Mouse (Mus musculus): ENCODE data around the gene Anks6. TPM values are rescaled to one million over a fixed set of nuclear protein-coding genes. Genes with fewer than 3 reads are reported as not detected.

The Anks6 gene
- total and polyA plus RNA-seq, 2 experiments from 2014 or later, result 3.0 to 11.1 TPM

DNA sequence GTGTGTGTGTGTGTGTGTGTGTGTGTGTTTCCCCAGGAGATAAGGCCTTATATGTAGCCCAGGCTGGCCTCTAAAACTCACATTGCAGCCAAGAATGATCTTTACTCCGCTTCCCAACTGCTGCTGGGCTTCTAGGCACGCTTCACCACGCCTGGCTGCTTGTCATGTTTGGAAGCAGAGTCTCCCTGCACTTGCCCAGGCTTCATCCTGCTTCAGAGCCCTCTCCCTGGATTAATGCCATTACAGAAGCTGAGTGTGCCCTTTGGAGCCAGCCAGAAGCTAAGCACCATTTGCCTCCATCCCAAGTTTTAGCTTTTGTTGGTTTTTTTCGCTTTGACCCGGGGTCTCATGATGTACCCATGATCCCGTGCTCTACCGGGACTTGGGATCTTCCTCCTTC is 31.4 kb upstream of the Anks6 start:
- DNase-seq (ENCODE audit: low spot score), result no peak
- Histone ChIP-seq H3K36me3 (ENCODE audit: insufficient read depth, low read length) (no peaks in the 10 kb centered on the region), H3K4me3 (ENCODE audit: low read length) (no peak overlapping the region), H3K27ac (no peak overlapping the region), H3K4me1 (ENCODE audit: insufficient read depth, low read length) (peaks cover 7% of the 10 kb centered on the region), H3K27me3 (ENCODE audit: insufficient read depth, low read length) (0 out of 2 replicates have a peak, but pooled peaks cover 4% of the 10 kb centered on the region), H3K9me3 (ENCODE audit: low read length) (no peaks in the 10 kb centered on the region), H3K4me2 (ENCODE audit: low read depth, low read length) (no peak overlapping the region), H3K9ac (replicated peaks; ENCODE audit: low read length) (no peak overlapping the region)
- WGBS, result 86% methylated on average over 7 of the region's 7 CpGs
- ATAC-seq, result no peak
- no peak for TF ChIP-seq CTCF (IDR thresholded peaks at IDR 0.05; ENCODE audit: low read depth)

DNA sequence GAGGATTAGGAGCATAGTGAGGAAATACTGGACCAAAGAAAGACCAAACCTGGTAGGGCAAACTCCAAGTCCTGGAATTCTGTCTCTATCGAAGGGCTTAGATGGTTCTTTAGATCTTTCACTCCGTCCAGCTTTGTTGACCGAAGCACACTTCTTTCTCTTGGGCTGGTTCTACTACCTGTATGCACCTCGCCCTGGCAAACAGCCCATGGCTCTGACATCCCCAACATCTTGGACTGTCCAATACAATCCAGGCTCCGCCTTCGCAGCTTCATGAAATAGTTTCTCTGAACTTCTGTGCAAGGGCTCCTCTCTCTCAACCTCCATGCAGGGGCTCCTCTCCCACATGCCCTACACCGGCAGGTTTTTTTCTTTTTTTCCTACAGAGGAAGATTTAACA is 26.6 kb upstream of the Anks6 start:
- DNase-seq (ENCODE audit: low spot score), result no peak
- Histone ChIP-seq H3K4me2 (ENCODE audit: low read depth, low read length) (no peak overlapping the region), H3K27me3 (ENCODE audit: insufficient read depth, low read length) (no peaks in the 10 kb centered on the region), H3K36me3 (ENCODE audit: insufficient read depth, low read length) (no peaks in the 10 kb centered on the region), H3K4me1 (ENCODE audit: insufficient read depth, low read length) (no peaks in the 10 kb centered on the region), H3K9ac (replicated peaks; ENCODE audit: low read length) (no peak overlapping the region), H3K4me3 (ENCODE audit: low read length) (no peak overlapping the region), H3K27ac (no peak overlapping the region), H3K9me3 (ENCODE audit: low read length) (no peaks in the 10 kb centered on the region)
- ATAC-seq, result no peak
- 96% methylated on average over 7 of the region's 7 CpGs for WGBS
- TF ChIP-seq CTCF (IDR thresholded peaks at IDR 0.05; ENCODE audit: low read depth), result no peak

DNA sequence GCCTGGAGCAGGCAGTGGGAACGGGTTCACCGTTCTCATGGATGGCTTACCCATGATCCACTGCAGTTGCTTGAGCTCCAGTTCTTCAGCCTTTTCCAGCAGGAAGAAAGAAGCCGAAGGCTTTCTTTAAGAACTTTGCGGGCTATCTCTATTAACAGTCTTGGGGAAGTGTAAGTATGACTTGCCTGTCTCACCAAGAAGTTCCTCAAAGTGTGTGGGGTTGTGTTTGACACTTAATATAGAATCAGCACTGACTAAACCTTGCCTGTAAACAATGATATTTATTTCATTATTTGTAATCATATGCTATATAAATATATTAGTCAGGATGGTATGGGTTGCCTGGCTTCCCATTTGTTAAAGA is 23.4 kb upstream of the Anks6 start:
- Histone ChIP-seq H3K9ac (replicated peaks; ENCODE audit: low read length) (no peak overlapping the region), H3K27ac (no peak overlapping the region), H3K4me3 (ENCODE audit: low read length) (no peak overlapping the region), H3K27me3 (ENCODE audit: insufficient read depth, low read length) (no peaks in the 10 kb centered on the region), H3K4me2 (ENCODE audit: low read depth, low read length) (no peak overlapping the region), H3K36me3 (ENCODE audit: insufficient read depth, low read length) (no peaks in the 10 kb centered on the region), H3K4me1 (ENCODE audit: insufficient read depth, low read length) (no peaks in the 10 kb centered on the region), H3K9me3 (ENCODE audit: low read length) (no peaks in the 10 kb centered on the region)
- WGBS, result 95% methylated on average over 4 of the region's 4 CpGs
- DNase-seq (ENCODE audit: low spot score), result no peak
- TF ChIP-seq CTCF (IDR thresholded peaks at IDR 0.05; ENCODE audit: low read depth), result no peak
- no peak for ATAC-seq

DNA sequence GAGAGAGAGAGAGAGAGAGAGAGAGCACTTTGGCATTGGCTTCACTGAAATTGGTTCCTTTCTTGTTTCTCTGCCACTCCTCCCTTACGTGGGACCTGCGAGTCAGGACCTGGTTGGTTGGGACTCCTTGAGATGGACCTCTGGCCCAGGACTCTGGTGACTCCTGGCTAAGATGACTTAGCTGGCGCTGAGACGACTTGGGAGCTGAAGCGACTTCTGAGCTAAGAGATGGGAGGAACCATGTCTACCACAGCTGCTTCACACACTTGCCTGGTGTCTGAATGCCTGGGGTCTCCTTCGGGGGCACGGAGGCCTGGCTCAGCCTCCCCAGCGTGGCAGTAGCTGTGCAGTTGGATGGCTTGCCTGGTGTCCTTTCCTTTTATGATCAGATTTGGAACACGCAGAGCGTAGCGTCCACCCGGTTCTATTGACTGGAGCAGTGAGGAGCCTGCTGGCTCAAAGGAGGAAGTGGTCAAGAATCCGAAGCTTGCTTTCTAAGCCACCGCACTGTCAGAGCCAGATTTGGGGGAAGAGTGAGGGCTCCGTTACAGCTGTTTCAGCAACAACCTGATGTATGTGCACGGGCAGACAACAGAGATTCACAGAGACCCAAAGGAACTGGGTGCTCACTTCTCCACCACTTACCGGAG is 22.9 kb upstream of the Anks6 start:
- no peak for TF ChIP-seq CTCF (IDR thresholded peaks at IDR 0.05; ENCODE audit: low read depth)
- WGBS, result 86% methylated on average over 17 of the region's 17 CpGs
- H3K4me2 ChIP-seq (ENCODE audit: low read depth, low read length), result no peak overlapping the region
- H3K4me1 ChIP-seq (ENCODE audit: insufficient read depth, low read length), result no peaks in the 10 kb centered on the region
- H3K9me3 ChIP-seq (ENCODE audit: low read length), result no peaks in the 10 kb centered on the region
- H3K9ac ChIP-seq (replicated peaks; ENCODE audit: low read length), result no peak overlapping the region
- DNase-seq (ENCODE audit: low spot score) (no peak), ATAC-seq (no peak)
- no peak overlapping the region for H3K4me3 ChIP-seq (ENCODE audit: low read length)
- H3K27ac ChIP-seq, result no peak overlapping the region
- H3K36me3 ChIP-seq (ENCODE audit: insufficient read depth, low read length), result no peaks in the 10 kb centered on the region
- H3K27me3 ChIP-seq (ENCODE audit: insufficient read depth, low read length), result no peaks in the 10 kb centered on the region

DNA sequence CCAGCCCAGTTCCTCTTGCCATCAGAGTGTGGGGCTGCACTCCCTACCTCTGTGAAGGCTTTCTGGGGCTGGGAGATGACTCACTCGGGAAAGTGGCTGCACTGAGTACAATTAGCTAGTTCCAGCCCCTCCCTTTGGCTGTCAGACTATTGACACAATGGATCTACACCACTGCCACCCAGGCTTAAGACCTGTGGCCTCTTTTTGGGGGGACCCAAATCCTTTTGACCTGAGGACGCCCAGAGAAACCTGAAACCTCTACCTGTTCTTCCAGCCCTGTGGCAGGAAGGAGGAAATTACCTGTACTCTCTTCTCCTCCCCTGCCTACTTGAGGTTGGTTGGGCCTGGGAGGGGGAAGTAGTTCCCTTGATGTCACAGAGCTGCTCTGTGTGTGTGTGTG is 17.8 kb upstream of the Anks6 start:
- H3K9me3 ChIP-seq (ENCODE audit: low read length), result no peaks in the 10 kb centered on the region
- DNase-seq (ENCODE audit: low spot score), result no peak
- H3K4me1 ChIP-seq (ENCODE audit: insufficient read depth, low read length), result no peaks in the 10 kb centered on the region
- no peaks in the 10 kb centered on the region for H3K36me3 ChIP-seq (ENCODE audit: insufficient read depth, low read length)
- H3K27me3 ChIP-seq (ENCODE audit: insufficient read depth, low read length), result no peaks in the 10 kb centered on the region
- 41% methylated on average over 2 of the region's 2 CpGs for WGBS
- no peak for TF ChIP-seq CTCF (IDR thresholded peaks at IDR 0.05; ENCODE audit: low read depth)
- no peak for ATAC-seq
- H3K4me2 ChIP-seq (ENCODE audit: low read depth, low read length), result no peak overlapping the region
- H3K4me3 ChIP-seq (ENCODE audit: low read length), result no peak overlapping the region
- H3K9ac ChIP-seq (replicated peaks; ENCODE audit: low read length), result no peak overlapping the region
- no peak overlapping the region for H3K27ac ChIP-seq

DNA sequence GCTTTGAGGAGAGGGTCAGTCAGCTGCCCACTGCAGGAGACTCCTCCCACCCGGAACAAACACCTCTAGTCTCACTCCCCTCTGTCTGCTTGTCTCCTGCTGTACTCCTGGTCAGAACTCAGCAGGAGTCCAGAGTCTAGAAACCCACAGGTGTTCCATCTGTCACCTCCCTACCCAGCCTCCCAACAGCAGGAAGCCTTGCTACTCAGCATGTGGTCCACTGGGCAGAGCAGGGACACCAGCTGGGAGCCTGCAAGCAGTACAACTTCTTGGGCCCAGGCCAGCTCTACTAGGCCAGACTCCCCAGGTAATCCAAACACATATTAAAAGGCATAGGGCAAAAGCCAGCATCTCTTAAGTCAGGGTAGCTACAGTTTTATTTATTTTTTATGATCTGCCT is 3.7 kb upstream of the Anks6 start:
- DNase-seq (ENCODE audit: low spot score), result no peak
- Histone ChIP-seq H3K4me3 (ENCODE audit: low read length) (no peak overlapping the region), H3K27me3 (ENCODE audit: insufficient read depth, low read length) (no peaks in the 10 kb centered on the region), H3K4me1 (ENCODE audit: insufficient read depth, low read length) (0 out of 2 replicates have a peak, but pooled peaks cover 8% of the 10 kb centered on the region), H3K4me2 (ENCODE audit: low read depth, low read length) (no peak overlapping the region), H3K27ac (no peak overlapping the region), H3K36me3 (ENCODE audit: insufficient read depth, low read length) (no peaks in the 10 kb centered on the region), H3K9ac (replicated peaks; ENCODE audit: low read length) (no peak overlapping the region), H3K9me3 (ENCODE audit: low read length) (no peaks in the 10 kb centered on the region)
- no peak for ATAC-seq
- 28% methylated on average over 1 of the region's 1 CpGs for WGBS
- no peak for TF ChIP-seq CTCF (IDR thresholded peaks at IDR 0.05; ENCODE audit: low read depth)

DNA sequence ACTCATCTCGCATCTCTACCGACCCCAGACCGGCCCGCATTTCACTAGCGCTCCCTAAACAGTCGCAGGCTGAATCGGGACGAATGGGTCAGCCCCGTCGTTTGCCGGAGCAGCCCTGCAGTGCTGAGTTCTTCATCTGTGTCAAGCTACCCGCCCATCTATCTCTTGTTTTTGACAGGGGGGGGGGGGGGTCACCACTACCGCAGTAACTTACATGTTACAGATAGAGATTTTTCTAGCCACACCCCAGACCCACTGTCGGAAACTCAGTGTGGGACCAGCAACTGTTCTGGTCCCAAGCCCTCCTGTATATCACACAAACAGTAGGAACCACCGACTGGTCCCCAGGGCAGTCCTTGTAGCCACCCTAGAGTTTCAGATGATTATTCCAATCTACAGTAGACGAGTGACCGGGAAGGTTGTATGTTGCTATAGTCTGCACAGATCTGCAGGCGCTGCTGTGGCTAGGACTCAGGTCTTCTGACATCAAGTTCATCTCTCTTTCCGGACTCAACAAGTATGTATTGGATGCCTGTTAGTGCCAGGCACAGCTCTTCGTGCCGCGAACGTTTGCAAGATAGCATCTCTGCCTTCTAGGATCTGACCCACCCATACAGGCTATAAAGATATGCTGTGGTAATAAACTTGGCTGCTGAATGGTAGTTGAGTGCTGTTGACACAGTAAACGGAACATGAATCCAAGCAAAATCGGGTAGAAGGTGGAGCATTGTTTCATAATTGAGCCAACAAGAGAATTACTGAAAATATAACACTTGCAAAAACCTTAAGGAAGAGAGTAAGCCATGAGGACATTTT is 491 bp upstream of the Anks6 start:
- H3K36me3 ChIP-seq (ENCODE audit: insufficient read depth, low read length), result no peaks in the 10 kb centered on the region
- H3K9me3 ChIP-seq (ENCODE audit: low read length), result no peaks in the 10 kb centered on the region
- H3K27ac ChIP-seq, result peak overlapping the region; percentile 86
- H3K4me3 ChIP-seq (ENCODE audit: low read length), result peak overlapping the region; percentile 76
- 34% methylated on average over 25 of the region's 25 CpGs for WGBS
- H3K9ac ChIP-seq (replicated peaks; ENCODE audit: low read length), result peak overlapping the region; percentile 78
- peaks cover 16% of the 10 kb centered on the region; the same call in 1 of the 2 replicates for H3K4me1 ChIP-seq (ENCODE audit: insufficient read depth, low read length)
- DNase-seq (ENCODE audit: low spot score) (no peak), ATAC-seq (no peak)
- no peaks in the 10 kb centered on the region for H3K27me3 ChIP-seq (ENCODE audit: insufficient read depth, low read length)
- peak overlapping the region; percentile 71 for H3K4me2 ChIP-seq (ENCODE audit: low read depth, low read length)
- no peak for TF ChIP-seq CTCF (IDR thresholded peaks at IDR 0.05; ENCODE audit: low read depth)
